Mouse (Mus musculus) heart, postnatal 10 days (tissue): ENCODE data around the gene Fndc3b. TPM values are rescaled to one million over a fixed set of nuclear protein-coding genes. Genes with fewer than 3 reads are reported as not detected.

Source experiments
- DNase-seq, 2 experiments: peaks; one replicate each; pipeline ENCODE4 v3.0.0; 2021
- intact Hi-C: fragments of 180-260 bp; cut with DNase I; formaldehyde crosslinking; loops from one replicate; pipeline ENCODE4 v1.15.1; 2025
- total RNA-seq, 2 experiments: library from RNA; stranded (reverse); gene quantifications; 2 replicates each; pipeline ENCODE4 v1.2.3; 2021

Fndc3b gene
- total RNA-seq, 2 experiments from 2014 or later = 77.3 to 95.8 TPM

- DNase-seq = no peak
- intact Hi-C loops = no loop called here
These were observed 107.0 kb downstream of the Fndc3b start for GRCm38 (mm10) chr3:27603905-27604620.

- DNase-seq = peak in 1 of 2 experiments; percentile 42
- intact Hi-C loops = no loop called here
These were observed 110.5 kb downstream of the Fndc3b start for GRCm38 (mm10) chr3:27600645-27601044.

- DNase-seq = peak in 1 of 2 experiments; percentile 45
- intact Hi-C loops = no loop called here
These were observed 110.9 kb downstream of the Fndc3b start for GRCm38 (mm10) chr3:27600197-27600596.

GRCm38 (mm10) chr3:27598437-27599382, 112.4 kb downstream of the Fndc3b start:
- intact Hi-C loops = no loop called here
- DNase-seq = no peak

- intact Hi-C loops = no loop called here
- DNase-seq = no peak
These were observed 117.5 kb downstream of the Fndc3b start for GRCm38 (mm10) chr3:27593485-27594138.

GRCm38 (mm10) chr3:27592728-27593484, 118.2 kb downstream of the Fndc3b start:
- no peak for DNase-seq
- intact Hi-C loops = no loop called here

- intact Hi-C loops = no loop called here
- DNase-seq = no peak
These were observed 120.3 kb downstream of the Fndc3b start for GRCm38 (mm10) chr3:27590823-27591222.

GRCm38 (mm10) chr3:27589305-27589704, 121.8 kb downstream of the Fndc3b start:
- no peak for DNase-seq

GRCm38 (mm10) chr3:27588604-27589003, 122.5 kb downstream of the Fndc3b start:
- intact Hi-C loops = no loop called here
- DNase-seq = no peak

More at GRCm38 (mm10) chr3:27589305-27589704, 121.8 kb downstream of the Fndc3b start:
- intact Hi-C loops = no loop called here

- DNase-seq = peak; percentile 55 to 63
- intact Hi-C loops = no loop called here
These were observed 126.2 kb downstream of the Fndc3b start for GRCm38 (mm10) chr3:27584607-27585605.

GRCm38 (mm10) chr3:27581931-27582840, 128.9 kb downstream of the Fndc3b start:
- DNase-seq = no peak
- intact Hi-C loops = no loop called here

GRCm38 (mm10) chr3:27580956-27581355, 130.2 kb downstream of the Fndc3b start:
- intact Hi-C loops = no loop called here
- no peak for DNase-seq

GRCm38 (mm10) chr3:27579894-27580613, 131.1 kb downstream of the Fndc3b start:
- no peak for DNase-seq
- intact Hi-C loops = no loop called here

- no peak for DNase-seq
- intact Hi-C loops = no loop called here
These were observed 131.9 kb downstream of the Fndc3b start for GRCm38 (mm10) chr3:27579229-27579628.

GRCm38 (mm10) chr3:27577349-27578025, 133.6 kb downstream of the Fndc3b start:
- intact Hi-C loops = no loop called here
- no peak for DNase-seq

GRCm38 (mm10) chr3:27574241-27574640, 136.9 kb downstream of the Fndc3b start:
- intact Hi-C loops = loop anchor here (5.0 kb wide), 1 partner anchor 133 kb away; no protein-coding TSS in a partner anchor
- DNase-seq = no peak

GRCm38 (mm10) chr3:27573458-27573857, 137.6 kb downstream of the Fndc3b start:
- no peak for DNase-seq

More at GRCm38 (mm10) chr3:27573458-27573857, 137.6 kb downstream of the Fndc3b start:
- intact Hi-C loops = loop anchor here (5.0 kb wide), 1 partner anchor 134 kb away; no protein-coding TSS in a partner anchor
